Comparison of ENCODE assay signal across 12 mouse cellular contexts in the genomic region with DNA sequence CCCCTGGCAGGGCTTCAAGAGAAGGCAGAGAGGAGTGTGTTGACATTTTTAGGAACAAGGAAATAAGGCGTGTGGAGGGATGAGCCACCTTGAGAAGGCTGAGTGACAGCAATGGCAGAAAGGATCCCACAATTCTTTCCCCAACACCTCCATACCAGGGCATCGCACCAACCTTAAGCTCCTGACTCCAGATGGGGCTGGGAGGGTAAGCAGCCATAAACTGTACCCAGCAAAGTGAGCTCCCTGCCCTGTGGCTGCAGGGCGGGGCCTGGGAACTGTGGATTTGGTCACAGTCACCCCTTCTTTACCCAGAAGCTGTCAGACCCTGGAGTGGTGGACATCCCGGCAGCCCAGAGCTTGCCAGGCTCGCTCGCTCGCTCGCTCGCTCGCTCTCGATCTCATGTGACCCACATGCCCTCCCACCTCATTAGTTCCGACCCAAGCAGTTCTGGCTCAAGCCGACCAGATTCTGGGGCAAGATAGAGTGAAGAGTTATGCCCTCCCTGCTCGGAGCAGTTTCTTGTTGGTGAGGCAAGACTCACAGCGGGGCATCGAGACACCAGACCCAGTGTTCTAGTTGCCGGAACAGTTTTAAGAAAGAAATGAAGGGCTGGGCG. TPM values are rescaled to one million over a fixed set of nuclear protein-coding genes. Genes with fewer than 3 reads are reported as not detected.
DNase-seq lines count a peak whose midpoint lies in the region; ATAC-seq and TF ChIP-seq lines count a peak whose summit lies in the region.
"Had no signal": no experiment of that assay in that cellular context is flagged by ENCODE, and none has a peak within 500 bp of the region (broad histone marks: within the 10 kb centered on the region; RNA-seq: fewer than 3 reads in every experiment).

No protein-coding gene starts in this region.

- no peaks in the 10 kb centered on the region for H3K9me3 ChIP-seq in lung, embryonic 14.5 days (ENCODE audit: low read depth, low read length)
- no peaks in the 10 kb centered on the region for H3K9me3 ChIP-seq in E14TG2a.4 (ENCODE audit: low read length)
- H3K9me3 ChIP-seq: limb, embryonic 12.5 days; stomach, embryonic 15.5 days had no signal

- H3K9ac ChIP-seq in lung, embryonic 14.5 days: no peak overlapping the region
- H3K9ac ChIP-seq: limb, embryonic 12.5 days; stomach, embryonic 15.5 days had no signal

- no peak for DNase-seq in lung, embryonic 14.5 days
- no peak for DNase-seq in lung, adult 2 months
- peak; percentile 33 for DNase-seq in adipocyte (ENCODE audit: low spot score)
- peak; percentile 59 to 71 for DNase-seq in kidney, postnatal 36 days
- DNase-seq in embryo, embryonic 10.5 days (ENCODE audit: low spot score): no peak
- no peak for DNase-seq in ovary, adult 18-20 months (ENCODE audit: low spot score)
- DNase-seq: adrenal gland, postnatal 36 days; heart, adult 18-20 months; heart, postnatal 14 days had no signal

- no peaks in the 10 kb centered on the region for H3K36me3 ChIP-seq in lung, embryonic 14.5 days (ENCODE audit: insufficient read depth)
- H3K36me3 ChIP-seq in E14TG2a.4 (ENCODE audit: insufficient read depth, low read length): no peaks in the 10 kb centered on the region
- H3K36me3 ChIP-seq: limb, embryonic 12.5 days; stomach, embryonic 15.5 days had no signal

- no peak overlapping the region for H3K4me2 ChIP-seq in lung, embryonic 14.5 days
- H3K4me2 ChIP-seq: limb, embryonic 12.5 days; stomach, embryonic 15.5 days had no signal

- H3K4me1 ChIP-seq in lung, embryonic 14.5 days (ENCODE audit: insufficient read depth): peaks cover 20% of the 10 kb centered on the region
- peaks cover 15% of the 10 kb centered on the region for H3K4me1 ChIP-seq in lung, adult 2 months (ENCODE audit: control insufficient read depth, insufficient read depth, low read length)
- peaks cover 80% of the 10 kb centered on the region for H3K4me1 ChIP-seq in E14TG2a.4 (replicated peaks; ENCODE audit: low read depth, low read length)

- peak overlapping the region; percentile 30; the same call in 1 of the 2 replicates for H3K27ac ChIP-seq in lung, embryonic 14.5 days (ENCODE audit: low read depth)
- H3K27ac ChIP-seq: limb, embryonic 12.5 days; stomach, embryonic 15.5 days had no signal

- ATAC-seq in lung, embryonic 14.5 days (ENCODE audit: insufficient read depth): no peak

- no peaks in the 10 kb centered on the region for H3K27me3 ChIP-seq in lung, embryonic 14.5 days (ENCODE audit: insufficient read depth, low read length)
- peaks cover 12% of the 10 kb centered on the region; the same call in 1 of the 2 replicates for H3K27me3 ChIP-seq in E14TG2a.4 (ENCODE audit: insufficient read depth, low read length)
- H3K27me3 ChIP-seq: limb, embryonic 12.5 days; stomach, embryonic 15.5 days had no signal

- no peak for TF ChIP-seq CTCF in lung, embryonic 14.5 days (IDR thresholded peaks at IDR 0.05; ENCODE audit: low read depth)
- TF ChIP-seq CTCF in lung, adult 2 months (IDR thresholded peaks at IDR 0.05; ENCODE audit: insufficient read depth, low read length): no peak
- TF ChIP-seq CTCF in E14TG2a.4 (conservative IDR thresholded peaks at IDR 0.05; ENCODE audit: low read length): no peak

- WGBS in lung, embryonic 14.5 days: 59% methylated on average over 18 of the region's 18 CpGs
- WGBS in lung, adult 2 months: 56% methylated on average over 18 of the region's 18 CpGs

- no peak overlapping the region for H3K4me3 ChIP-seq in lung, embryonic 14.5 days (ENCODE audit: low read depth, low read length)
- no peak overlapping the region for H3K4me3 ChIP-seq in lung, adult 2 months (replicated peaks; ENCODE audit: extremely low read depth, low read depth, low read length)
- peak overlapping the region; percentile 32 for H3K4me3 ChIP-seq in E14TG2a.4 (replicated peaks; ENCODE audit: low read length)
- H3K4me3 ChIP-seq: limb, embryonic 12.5 days; stomach, embryonic 15.5 days had no signal

- no peak for TF ChIP-seq POLR2A in lung, adult 2 months (IDR thresholded peaks at IDR 0.05; ENCODE audit: borderline replicate concordance, extremely low read depth, low read depth, low read length)

RNA-seq across cellular contexts. Expression of gene Arhgef10l, which starts 4.3 kb away (rescaled TPM):
- polyA plus RNA-seq in lung, embryonic 14.5 days (2014; fragmentation: Nextera tagmentation; extraction: Ambion mirVana): 13.5 and 16.1 TPM in 2 replicates
- 29.2 and 34.6 TPM in 2 replicates for polyA plus RNA-seq in lung, adult 2 months (2012; rRNA removed)

RNA-seq across cellular contexts. Expression of gene Rcc2, which starts 38.8 kb away (rescaled TPM):
- 54.9 and 62.8 TPM in 2 replicates for polyA plus RNA-seq in lung, embryonic 14.5 days (2014; fragmentation: Nextera tagmentation; extraction: Ambion mirVana)
- 40.6 and 49.6 TPM in 2 replicates for polyA plus RNA-seq in lung, adult 2 months (2012; rRNA removed)

Comparison
In these comparisons a context has a peak if more than half of its experiments do, and no peak if none do; other contexts are left out.
1. DNase-seq: peak in adipocyte (single experiment) and kidney, postnatal 36 days (2 of 2); none in lung, embryonic 14.5 days (single experiment), lung, adult 2 months (single experiment), embryo, embryonic 10.5 days (single experiment) and ovary, adult 18-20 months (single experiment).